Mouse (Mus musculus) intestine, postnatal 0 days (tissue): Measurements from ENCODE around the gene Sypl2. TPM values are rescaled to one million over a fixed set of nuclear protein-coding genes. Genes with fewer than 3 reads are reported as not detected.
A peak's percentile ranks its signal among the peaks of the same experiment; 100 is the strongest.

Source experiments
- ATAC-seq: fragments of 200-750 bp; cut with Nextera tagmentation; 2 replicates; pipeline ENCODE4 v1.8.0; 2017; ENCODE audit warnings: mild to moderate bottlenecking, moderate TSS enrichment, moderate library complexity
- H3K27ac ChIP-seq: fragments of 300-500 bp; sonication (generic); 2 replicates; pipeline ENCODE4 v1.5.1; 2014; ENCODE audit warnings: mild to moderate bottlenecking, low read depth, low read length, moderate library complexity
- H3K27me3 ChIP-seq: fragments of 300-500 bp; sonication (generic); replicated peaks from 2 replicates; pipeline ENCODE4 v1.6.1; 2014; ENCODE audit warnings: low read length, mixed read lengths; ENCODE audit not compliant: control insufficient read depth, insufficient read depth
- H3K36me3 ChIP-seq: fragments of 300-500 bp; sonication (generic); 2 replicates; pipeline ENCODE4 v1.6.1; 2014; ENCODE audit warnings: mild to moderate bottlenecking, moderate library complexity; ENCODE audit not compliant: control insufficient read depth, insufficient read depth
- H3K4me1 ChIP-seq: fragments of 300-500 bp; sonication (generic); replicated peaks from 2 replicates; pipeline ENCODE4 v1.6.1; 2014; ENCODE audit warnings: antibody characterized with exemption, low read length, mixed read lengths; ENCODE audit not compliant: control insufficient read depth, insufficient read depth
- H3K4me2 ChIP-seq: fragments of 300-500 bp; sonication (generic); replicated peaks from 2 replicates; pipeline ENCODE4 v1.6.1; 2014; ENCODE audit warnings: low read depth, mild to moderate bottlenecking, moderate library complexity
- H3K4me3 ChIP-seq: fragments of 300-500 bp; sonication (generic); 2 replicates; pipeline ENCODE4 v1.5.1; 2014; ENCODE audit warnings: low read depth, low read length
- H3K9ac ChIP-seq: fragments of 300-500 bp; sonication (generic); 2 replicates; pipeline ENCODE4 v1.6.1; 2014; ENCODE audit warnings: mild to moderate bottlenecking, low read depth, low read length
- H3K9me3 ChIP-seq: fragments of 300-500 bp; sonication (generic); 2 replicates; pipeline ENCODE4 v1.6.1; 2016; ENCODE audit warnings: mixed run types; ENCODE audit not compliant: control insufficient read depth
- CTCF ChIP-seq: sonication (generic); IDR thresholded peaks from 2 replicates; pipeline ENCODE4 v1.5.1; 2016; ENCODE audit warnings: low read depth, mild to moderate bottlenecking, control low read depth, antibody characterized with exemption, moderate library complexity
- WGBS: fragments of 180-500 bp; shearing (Covaris S2); extraction: QIAGEN DNeasy Blood & Tissue Kit; methylation state at CpG from one replicate; pipeline ENCODE4 v1.1.7; 2014; 5-methylcytosine and 5-hydroxymethylcytosine counted together
- polyA plus RNA-seq: library from polyadenylated mRNA; unstranded; fragments of >200 nt; fragmentation: Nextera tagmentation; extraction: Ambion mirVana; gene quantifications from 2 replicates; pipeline ENCODE4 v1.2.1, GENCODE M21; 2015

The Sypl2 gene
- polyA plus RNA-seq, 1 experiment from 2014 or later: 0.51 TPM

GRCm38 (mm10) chr3:108202506-108202905 is 23.9 kb downstream of the Sypl2 start:
- H3K27ac ChIP-seq: no peak overlapping the region
- peaks cover 34% of the 10 kb centered on the region for H3K36me3 ChIP-seq
- no peaks in the 10 kb centered on the region for H3K9me3 ChIP-seq
- H3K4me3 ChIP-seq: no peak overlapping the region
- H3K4me2 ChIP-seq: no peak overlapping the region
- ATAC-seq: no peak
- no peak for TF ChIP-seq CTCF
- H3K9ac ChIP-seq: no peak overlapping the region
- H3K27me3 ChIP-seq: no peaks in the 10 kb centered on the region
- H3K4me1 ChIP-seq: no peaks in the 10 kb centered on the region

GRCm38 (mm10) chr3:108200329-108201323 is 25.8 kb downstream of the Sypl2 start, which contains the start of gene Cyb561d1:
Gene Cyb561d1 (minus strand): TSS chr3:108201212.
- peak within 1 kb of the TSS; percentile 70 for H3K9ac ChIP-seq
- TF ChIP-seq CTCF: peak; percentile 87
- peak within 1 kb of the TSS; percentile 71 for H3K4me3 ChIP-seq
- no peaks in the 10 kb centered on the region for H3K27me3 ChIP-seq
- H3K9me3 ChIP-seq: no peaks in the 10 kb centered on the region
- peaks cover 24% of the 10 kb centered on the region; the same call in 1 of the 2 replicates for H3K36me3 ChIP-seq
- H3K4me2 ChIP-seq: peak within 1 kb of the TSS; percentile 69
- no peaks in the 10 kb centered on the region for H3K4me1 ChIP-seq
- peak; percentile 93 for ATAC-seq
- H3K27ac ChIP-seq: peak within 1 kb of the TSS; percentile 94
- 2% methylated on average over 44 of the region's 44 CpGs for WGBS

DNA sequence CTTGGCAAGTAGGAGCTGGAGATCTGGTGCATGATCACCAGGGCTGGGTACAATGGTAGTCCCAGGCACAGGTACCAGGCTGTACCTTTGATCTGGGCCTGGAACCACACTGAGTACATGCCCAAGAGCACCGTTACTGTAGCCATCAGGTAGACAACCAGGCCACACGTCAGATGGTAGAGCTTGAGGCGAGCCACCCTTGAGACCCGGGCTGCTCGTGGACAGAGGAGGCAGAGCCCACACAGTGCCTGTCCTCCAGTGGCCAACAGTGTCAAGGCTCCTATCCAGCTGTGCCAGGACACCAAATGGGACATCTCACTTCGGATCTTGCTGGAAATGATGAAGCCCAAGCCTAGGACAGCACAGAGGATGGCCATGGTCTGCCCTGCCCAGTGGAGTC is 27.2 kb downstream of the Sypl2 start:
- Histone ChIP-seq H3K4me3 (no peak overlapping the region), H3K9ac (no peak overlapping the region), H3K27me3 (no peaks in the 10 kb centered on the region), H3K9me3 (no peaks in the 10 kb centered on the region), H3K36me3 (peaks cover 23% of the 10 kb centered on the region; the same call in 1 of the 2 replicates), H3K4me2 (peak overlapping the region; percentile 69; the same call in 1 of the 2 replicates), H3K4me1 (no peaks in the 10 kb centered on the region), H3K27ac (peak overlapping the region; percentile 94; the same call in 1 of the 2 replicates)
- WGBS: 91% methylated on average over 6 of the region's 6 CpGs
- TF ChIP-seq CTCF: no peak
- no peak for ATAC-seq

- no peak overlapping the region for H3K4me3 ChIP-seq
- peak; percentile 55 for TF ChIP-seq CTCF
- no peak for ATAC-seq
- H3K9me3 ChIP-seq: no peaks in the 10 kb centered on the region
- peaks cover 8% of the 10 kb centered on the region; the same call in 1 of the 2 replicates for H3K36me3 ChIP-seq
- no peaks in the 10 kb centered on the region for H3K27me3 ChIP-seq
- no peak overlapping the region for H3K4me2 ChIP-seq
- WGBS: 38% methylated on average over 14 of the region's 14 CpGs
- H3K9ac ChIP-seq: no peak overlapping the region; the same call in 1 of the 2 replicates
- H3K4me1 ChIP-seq: no peaks in the 10 kb centered on the region
- no peak overlapping the region for H3K27ac ChIP-seq
Observed at GRCm38 (mm10) chr3:108197066-108197497, 29.4 kb downstream of the Sypl2 start.

DNA sequence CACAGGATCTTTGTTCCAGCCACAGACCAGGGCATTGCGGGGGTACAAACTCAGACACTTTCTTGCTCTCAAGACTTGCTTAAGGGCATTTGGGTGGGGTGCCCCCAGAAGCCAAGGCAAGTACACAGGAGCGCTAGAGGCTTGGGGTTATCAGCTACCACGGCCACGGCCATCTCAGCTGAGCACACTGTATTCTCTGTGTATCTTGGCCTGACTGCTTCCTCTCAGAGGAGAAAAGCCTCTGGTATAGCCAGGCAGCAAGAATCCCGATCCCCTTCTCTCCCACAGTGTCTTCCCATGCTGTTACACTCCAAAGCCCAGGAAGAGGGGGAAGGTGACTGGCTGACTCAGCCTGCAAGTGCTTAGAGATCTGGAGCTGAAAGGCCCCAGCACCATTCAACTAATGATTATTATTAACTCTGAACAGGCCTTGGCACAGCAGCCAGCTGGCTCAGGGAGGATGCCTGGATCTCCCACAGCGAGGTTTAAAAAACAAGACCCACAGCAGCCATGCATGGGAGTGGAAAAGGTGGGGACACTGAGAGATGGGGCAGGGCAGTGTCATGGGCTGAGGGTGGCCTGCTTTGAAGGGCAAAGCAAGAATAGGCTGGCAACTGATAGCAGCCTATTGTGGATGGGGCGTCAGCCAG is 30.4 kb downstream of the Sypl2 start:
- ATAC-seq: no peak

GRCm38 (mm10) chr3:108195287-108195686 is 31.2 kb downstream of the Sypl2 start:
- no peak overlapping the region for H3K4me3 ChIP-seq
- no peak overlapping the region for H3K4me2 ChIP-seq
- TF ChIP-seq CTCF: no peak
- H3K27ac ChIP-seq: no peak overlapping the region
- no peaks in the 10 kb centered on the region for H3K27me3 ChIP-seq
- no peaks in the 10 kb centered on the region for H3K9me3 ChIP-seq
- H3K4me1 ChIP-seq: no peaks in the 10 kb centered on the region
- ATAC-seq: no peak
- peaks cover 8% of the 10 kb centered on the region; the same call in 1 of the 2 replicates for H3K36me3 ChIP-seq
- WGBS: 90% methylated on average over 4 of the region's 4 CpGs
- H3K9ac ChIP-seq: no peak overlapping the region

More for the DNA sequence above, 30.4 kb downstream of the Sypl2 start:
- Histone ChIP-seq H3K36me3 (peaks cover 8% of the 10 kb centered on the region; the same call in 1 of the 2 replicates), H3K27me3 (no peaks in the 10 kb centered on the region), H3K4me1 (no peaks in the 10 kb centered on the region), H3K9ac (no peak overlapping the region), H3K9me3 (no peaks in the 10 kb centered on the region), H3K4me2 (no peak overlapping the region), H3K4me3 (no peak overlapping the region), H3K27ac (no peak overlapping the region)
- no peak for TF ChIP-seq CTCF
- 82% methylated on average over 7 of the region's 7 CpGs for WGBS
